Mouse (Mus musculus) hindbrain, embryonic 12.5 days (tissue): ENCODE measurements around the gene Gm10295. TPM values are rescaled to one million over a fixed set of nuclear protein-coding genes. Genes with fewer than 3 reads are reported as not detected.

ENCODE experiments used
- ATAC-seq: fragments of 200-750 bp; cut with Nextera tagmentation; 2 replicates; pipeline ENCODE4 v1.8.0; 2017; ENCODE audit warnings: moderate TSS enrichment; ENCODE audit not compliant: low FRiP score
- H3K27ac ChIP-seq: fragments of 300-500 bp; sonication (generic); 2 replicates; pipeline ENCODE4 v1.5.1; 2016; ENCODE audit warnings: mild to moderate bottlenecking
- H3K27me3 ChIP-seq: fragments of 300-500 bp; sonication (generic); 2 replicates; pipeline ENCODE4 v1.6.1; 2016; ENCODE audit warnings: mild to moderate bottlenecking
- H3K36me3 ChIP-seq: fragments of 300-500 bp; sonication (generic); 2 replicates; pipeline ENCODE4 v1.6.1; 2016; ENCODE audit warnings: mild to moderate bottlenecking
- H3K4me1 ChIP-seq: fragments of 300-500 bp; sonication (generic); 2 replicates; pipeline ENCODE4 v1.6.1; 2016
- H3K4me2 ChIP-seq: fragments of 300-500 bp; sonication (generic); replicated peaks from 2 replicates; pipeline ENCODE4 v1.6.1; 2016; ENCODE audit warnings: mild to moderate bottlenecking
- H3K4me3 ChIP-seq: fragments of 300-500 bp; sonication (generic); 2 replicates; pipeline ENCODE4 v1.5.1; 2016; ENCODE audit warnings: mild to moderate bottlenecking
- H3K9ac ChIP-seq: fragments of 300-500 bp; sonication (generic); 2 replicates; pipeline ENCODE4 v1.6.1; 2016; ENCODE audit warnings: mild to moderate bottlenecking, moderate library complexity
- H3K9me3 ChIP-seq: fragments of 300-500 bp; sonication (generic); replicated peaks from 2 replicates; pipeline ENCODE4 v1.6.1; 2016; ENCODE audit warnings: mild to moderate bottlenecking
- WGBS: fragments of 180-500 bp; shearing (Covaris S2); methylation state at CpG from one replicate; pipeline ENCODE4 v1.1.7; 2016; 5-methylcytosine and 5-hydroxymethylcytosine counted together
- polyA plus RNA-seq: library from polyadenylated mRNA; unstranded; fragments of >200 nt; fragmentation: Nextera tagmentation; extraction: Ambion mirVana; gene quantifications from 2 replicates; pipeline ENCODE4 v1.2.1, GENCODE M21; 2016

Gm10295 gene
- polyA plus RNA-seq, 1 experiment from 2014 or later = not detected

- no peak for ATAC-seq
- H3K27me3 ChIP-seq = no peaks in the 10 kb centered on the region
- no peak overlapping the region for H3K27ac ChIP-seq
- H3K9ac ChIP-seq = no peak overlapping the region
- H3K4me1 ChIP-seq = no peaks in the 10 kb centered on the region
- no peaks in the 10 kb centered on the region for H3K36me3 ChIP-seq
- H3K4me2 ChIP-seq = no peak overlapping the region
- WGBS = 84% methylated on average over 7 of the region's 7 CpGs
- H3K4me3 ChIP-seq = no peak overlapping the region
- no peaks in the 10 kb centered on the region for H3K9me3 ChIP-seq
Observed at GRCm38 (mm10) chr7:71313148-71313765, 38.0 kb downstream of the Gm10295 start.

GRCm38 (mm10) chr7:71312375-71312774 lies 38.9 kb downstream of the Gm10295 start:
- Histone ChIP-seq H3K9ac (no peak overlapping the region), H3K27ac (no peak overlapping the region), H3K4me1 (peaks cover 3% of the 10 kb centered on the region; the same call in 1 of the 2 replicates), H3K4me2 (no peak overlapping the region), H3K36me3 (no peaks in the 10 kb centered on the region), H3K27me3 (no peaks in the 10 kb centered on the region), H3K9me3 (no peaks in the 10 kb centered on the region), H3K4me3 (no peak overlapping the region)
- ATAC-seq = no peak
- 79% methylated on average over 3 of the region's 3 CpGs for WGBS

- no peak overlapping the region for H3K27ac ChIP-seq
- ATAC-seq = no peak
Observed at GRCm38 (mm10) chr7:71311411-71311810, 39.9 kb downstream of the Gm10295 start.

GRCm38 (mm10) chr7:71308051-71308450 lies 43.2 kb downstream of the Gm10295 start:
- Histone ChIP-seq H3K4me3 (no peak overlapping the region), H3K27me3 (no peaks in the 10 kb centered on the region), H3K4me1 (peaks cover 4% of the 10 kb centered on the region; the same call in 1 of the 2 replicates), H3K36me3 (no peaks in the 10 kb centered on the region), H3K4me2 (no peak overlapping the region), H3K27ac (no peak overlapping the region), H3K9me3 (no peaks in the 10 kb centered on the region), H3K9ac (no peak overlapping the region)
- ATAC-seq = no peak
- 63% methylated on average over 8 of the region's 8 CpGs for WGBS

More at GRCm38 (mm10) chr7:71311411-71311810, 39.9 kb downstream of the Gm10295 start:
- 53% methylated on average over 11 of the region's 11 CpGs for WGBS
- Histone ChIP-seq H3K27me3 (no peaks in the 10 kb centered on the region), H3K9ac (no peak overlapping the region), H3K4me3 (no peak overlapping the region), H3K4me1 (peaks cover 4% of the 10 kb centered on the region; the same call in 1 of the 2 replicates), H3K4me2 (no peak overlapping the region), H3K36me3 (no peaks in the 10 kb centered on the region), H3K9me3 (no peaks in the 10 kb centered on the region)

GRCm38 (mm10) chr7:71302714-71303113 lies 48.6 kb downstream of the Gm10295 start:
- ATAC-seq = no peak
- H3K9me3 ChIP-seq = no peaks in the 10 kb centered on the region
- H3K4me1 ChIP-seq = peaks cover 4% of the 10 kb centered on the region; the same call in 1 of the 2 replicates
- no peak overlapping the region for H3K4me2 ChIP-seq
- no peak overlapping the region for H3K27ac ChIP-seq
- H3K4me3 ChIP-seq = no peak overlapping the region
- H3K9ac ChIP-seq = no peak overlapping the region
- WGBS = 82% methylated on average over 4 of the region's 4 CpGs
- no peaks in the 10 kb centered on the region for H3K27me3 ChIP-seq
- H3K36me3 ChIP-seq = no peaks in the 10 kb centered on the region
